Mouse (Mus musculus): Measurements from ENCODE around the gene Slc12a1. TPM values are rescaled to one million over a fixed set of nuclear protein-coding genes. Genes with fewer than 3 reads are reported as not detected.

The Slc12a1 gene
- polyA plus RNA-seq, 1 experiment from 2014 or later, result not detected

- H3K4me2 ChIP-seq (replicated peaks; ENCODE audit: low read depth, low read length), result no peak overlapping the region
- H3K9ac ChIP-seq (replicated peaks; ENCODE audit: low read depth, low read length), result no peak overlapping the region
- H3K27me3 ChIP-seq (ENCODE audit: control insufficient read depth, insufficient read depth, low read length), result no peaks in the 10 kb centered on the region
- H3K36me3 ChIP-seq (ENCODE audit: control insufficient read depth, insufficient read depth, low read length), result no peaks in the 10 kb centered on the region
- no peaks in the 10 kb centered on the region for H3K9me3 ChIP-seq (ENCODE audit: control insufficient read depth, low read depth, low read length)
- H3K4me3 ChIP-seq (ENCODE audit: low read depth, low read length), result no peak overlapping the region
- no peak overlapping the region for H3K27ac ChIP-seq (ENCODE audit: low read length)
- no peaks in the 10 kb centered on the region for H3K4me1 ChIP-seq (ENCODE audit: control insufficient read depth, insufficient read depth, low read length)
- ATAC-seq (ENCODE audit: insufficient number of reproducible peaks, insufficient read depth, low FRiP score, low read depth), result no peak
- WGBS, result 76% methylated on average over 7 of the region's 7 CpGs
Measured at GRCm38 (mm10) chr2:125178225-125178798, 26.0 kb downstream of the Slc12a1 start.

DNA sequence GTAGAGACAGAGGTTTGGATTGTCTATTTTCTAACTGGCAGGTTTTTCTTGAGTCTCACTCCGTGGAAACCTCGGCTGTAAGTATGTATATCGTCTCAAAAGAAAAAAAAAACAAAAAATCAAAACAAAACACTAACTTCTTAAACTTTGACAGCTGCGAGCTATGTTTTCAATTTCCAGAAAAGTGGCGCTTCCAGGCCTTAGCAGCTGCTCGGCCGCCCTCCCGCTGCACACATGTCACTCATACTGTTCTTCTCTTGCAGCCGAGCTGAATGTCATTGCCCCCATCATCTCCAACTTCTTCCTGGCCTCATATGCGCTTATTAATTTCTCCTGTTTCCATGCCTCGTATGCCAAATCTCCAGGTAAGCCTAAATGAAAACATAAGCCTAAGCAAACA is 35.6 kb downstream of the Slc12a1 start:
- Histone ChIP-seq H3K4me1 (ENCODE audit: control insufficient read depth, insufficient read depth, low read length) (no peaks in the 10 kb centered on the region), H3K4me2 (replicated peaks; ENCODE audit: low read depth, low read length) (no peak overlapping the region), H3K9me3 (ENCODE audit: control insufficient read depth, low read depth, low read length) (no peaks in the 10 kb centered on the region), H3K27me3 (ENCODE audit: control insufficient read depth, insufficient read depth, low read length) (no peaks in the 10 kb centered on the region), H3K4me3 (ENCODE audit: low read depth, low read length) (no peak overlapping the region), H3K27ac (ENCODE audit: low read length) (no peak overlapping the region), H3K9ac (replicated peaks; ENCODE audit: low read depth, low read length) (no peak overlapping the region), H3K36me3 (ENCODE audit: control insufficient read depth, insufficient read depth, low read length) (no peaks in the 10 kb centered on the region)
- no peak for ATAC-seq (ENCODE audit: insufficient number of reproducible peaks, insufficient read depth, low FRiP score, low read depth)
- WGBS, result 76% methylated on average over 11 of the region's 11 CpGs

GRCm38 (mm10) chr2:125189197-125189596 is 36.9 kb downstream of the Slc12a1 start:
- no peak overlapping the region for H3K27ac ChIP-seq (ENCODE audit: low read length)
- no peak overlapping the region for H3K4me2 ChIP-seq (replicated peaks; ENCODE audit: low read depth, low read length)
- H3K27me3 ChIP-seq (ENCODE audit: control insufficient read depth, insufficient read depth, low read length), result no peaks in the 10 kb centered on the region
- no peak for ATAC-seq (ENCODE audit: insufficient number of reproducible peaks, insufficient read depth, low FRiP score, low read depth)
- H3K9ac ChIP-seq (replicated peaks; ENCODE audit: low read depth, low read length), result no peak overlapping the region
- 0% methylated on average over 2 of the region's 2 CpGs for WGBS
- H3K9me3 ChIP-seq (ENCODE audit: control insufficient read depth, low read depth, low read length), result no peaks in the 10 kb centered on the region
- no peak overlapping the region for H3K4me3 ChIP-seq (ENCODE audit: low read depth, low read length)
- H3K4me1 ChIP-seq (ENCODE audit: control insufficient read depth, insufficient read depth, low read length), result no peaks in the 10 kb centered on the region
- no peaks in the 10 kb centered on the region for H3K36me3 ChIP-seq (ENCODE audit: control insufficient read depth, insufficient read depth, low read length)

GRCm38 (mm10) chr2:125192905-125193304 is 40.6 kb downstream of the Slc12a1 start:
- no peak overlapping the region for H3K4me2 ChIP-seq (replicated peaks; ENCODE audit: low read depth, low read length)
- ATAC-seq (ENCODE audit: insufficient number of reproducible peaks, insufficient read depth, low FRiP score, low read depth), result no peak
- no peak overlapping the region for H3K27ac ChIP-seq (ENCODE audit: low read length)
- no peaks in the 10 kb centered on the region for H3K4me1 ChIP-seq (ENCODE audit: control insufficient read depth, insufficient read depth, low read length)
- no peaks in the 10 kb centered on the region for H3K27me3 ChIP-seq (ENCODE audit: control insufficient read depth, insufficient read depth, low read length)
- no peak overlapping the region for H3K9ac ChIP-seq (replicated peaks; ENCODE audit: low read depth, low read length)
- no peaks in the 10 kb centered on the region for H3K9me3 ChIP-seq (ENCODE audit: control insufficient read depth, low read depth, low read length)
- no peaks in the 10 kb centered on the region for H3K36me3 ChIP-seq (ENCODE audit: control insufficient read depth, insufficient read depth, low read length)
- no peak overlapping the region for H3K4me3 ChIP-seq (ENCODE audit: low read depth, low read length)

DNA sequence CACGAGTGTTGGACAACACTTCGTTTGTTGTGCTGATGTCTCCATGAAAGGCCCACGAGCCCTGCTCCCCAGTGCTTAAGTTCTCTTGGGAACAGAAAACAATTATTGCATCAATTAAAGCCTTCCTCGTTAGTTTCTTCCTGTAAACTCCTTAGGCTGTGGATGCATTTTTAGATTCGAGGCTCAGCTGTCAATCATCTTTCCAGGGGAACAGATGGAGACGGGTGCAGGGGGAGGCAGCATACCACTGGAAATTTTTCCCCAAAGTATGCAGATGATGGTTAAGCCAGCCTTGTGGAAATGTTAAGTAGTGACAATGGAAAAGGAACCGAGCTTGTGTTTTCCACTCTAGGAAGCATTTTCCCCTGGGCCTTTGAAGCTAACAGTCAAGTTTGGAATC is 44.5 kb downstream of the Slc12a1 start:
- no peaks in the 10 kb centered on the region for H3K27me3 ChIP-seq (ENCODE audit: control insufficient read depth, insufficient read depth, low read length)
- 78% methylated on average over 7 of the region's 7 CpGs for WGBS
- no peaks in the 10 kb centered on the region for H3K4me1 ChIP-seq (ENCODE audit: control insufficient read depth, insufficient read depth, low read length)
- no peak overlapping the region for H3K27ac ChIP-seq (ENCODE audit: low read length)
- no peak for ATAC-seq (ENCODE audit: insufficient number of reproducible peaks, insufficient read depth, low FRiP score, low read depth)
- H3K4me2 ChIP-seq (replicated peaks; ENCODE audit: low read depth, low read length), result no peak overlapping the region
- no peak overlapping the region for H3K9ac ChIP-seq (replicated peaks; ENCODE audit: low read depth, low read length)
- H3K9me3 ChIP-seq (ENCODE audit: control insufficient read depth, low read depth, low read length), result no peaks in the 10 kb centered on the region
- H3K4me3 ChIP-seq (ENCODE audit: low read depth, low read length), result no peak overlapping the region
- no peaks in the 10 kb centered on the region for H3K36me3 ChIP-seq (ENCODE audit: control insufficient read depth, insufficient read depth, low read length)

GRCm38 (mm10) chr2:125208894-125209596 is 56.7 kb downstream of the Slc12a1 start:
- Histone ChIP-seq H3K9me3 (ENCODE audit: control insufficient read depth, low read depth, low read length) (no peaks in the 10 kb centered on the region), H3K4me3 (ENCODE audit: low read depth, low read length) (no peak overlapping the region), H3K9ac (replicated peaks; ENCODE audit: low read depth, low read length) (no peak overlapping the region), H3K4me1 (ENCODE audit: control insufficient read depth, insufficient read depth, low read length) (peaks cover 5% of the 10 kb centered on the region; the same call in 1 of the 2 replicates), H3K4me2 (replicated peaks; ENCODE audit: low read depth, low read length) (no peak overlapping the region), H3K27ac (ENCODE audit: low read length) (no peak overlapping the region), H3K36me3 (ENCODE audit: control insufficient read depth, insufficient read depth, low read length) (no peaks in the 10 kb centered on the region), H3K27me3 (ENCODE audit: control insufficient read depth, insufficient read depth, low read length) (no peaks in the 10 kb centered on the region)
- no peak for ATAC-seq (ENCODE audit: insufficient number of reproducible peaks, insufficient read depth, low FRiP score, low read depth)
- WGBS, result 71% methylated on average over 14 of the region's 14 CpGs

DNA sequence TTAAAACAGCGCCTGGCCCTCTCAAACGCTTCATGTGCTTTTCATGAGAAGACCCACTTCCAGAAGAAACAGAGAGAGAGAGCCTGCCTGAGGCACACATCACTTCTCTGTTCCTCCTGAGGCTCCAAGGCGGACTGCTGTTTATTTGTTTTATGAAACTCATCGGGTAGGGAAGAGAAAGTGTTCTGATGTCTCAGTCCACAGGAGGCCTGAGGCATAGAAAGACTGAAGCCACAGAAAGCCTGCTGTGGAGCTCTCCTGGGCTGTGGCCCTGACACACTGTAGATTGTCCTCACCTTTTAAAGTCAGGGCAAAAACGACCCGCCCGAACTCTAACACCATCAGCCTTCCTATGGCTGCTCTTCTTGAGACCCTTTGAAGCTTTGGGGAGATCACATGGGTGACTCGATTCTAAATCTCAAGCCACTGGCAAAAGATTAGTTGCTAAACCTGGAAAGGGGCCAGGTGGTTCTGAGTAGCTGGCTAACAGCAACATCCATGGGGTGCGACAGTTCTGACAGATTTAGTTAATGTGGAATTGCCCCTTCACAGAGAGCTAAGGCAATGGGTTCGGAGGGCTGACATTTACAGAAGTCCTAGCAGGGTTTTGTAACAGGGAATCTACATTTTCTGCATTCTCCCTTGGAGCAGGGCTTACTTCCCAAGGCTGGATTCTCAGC is 59.7 kb downstream of the Slc12a1 start:
- no peaks in the 10 kb centered on the region for H3K36me3 ChIP-seq (ENCODE audit: control insufficient read depth, insufficient read depth, low read length)
- H3K27ac ChIP-seq (ENCODE audit: low read length), result no peak overlapping the region
- no peaks in the 10 kb centered on the region for H3K9me3 ChIP-seq (ENCODE audit: control insufficient read depth, low read depth, low read length)
- H3K9ac ChIP-seq (replicated peaks; ENCODE audit: low read depth, low read length), result no peak overlapping the region
- no peak for ATAC-seq (ENCODE audit: insufficient number of reproducible peaks, insufficient read depth, low FRiP score, low read depth)
- WGBS, result 50% methylated on average over 10 of the region's 10 CpGs
- H3K4me2 ChIP-seq (replicated peaks; ENCODE audit: low read depth, low read length), result no peak overlapping the region
- no peak overlapping the region for H3K4me3 ChIP-seq (ENCODE audit: low read depth, low read length)
- H3K4me1 ChIP-seq (ENCODE audit: control insufficient read depth, insufficient read depth, low read length), result peaks cover 5% of the 10 kb centered on the region; the same call in 1 of the 2 replicates
- no peaks in the 10 kb centered on the region for H3K27me3 ChIP-seq (ENCODE audit: control insufficient read depth, insufficient read depth, low read length)

DNA sequence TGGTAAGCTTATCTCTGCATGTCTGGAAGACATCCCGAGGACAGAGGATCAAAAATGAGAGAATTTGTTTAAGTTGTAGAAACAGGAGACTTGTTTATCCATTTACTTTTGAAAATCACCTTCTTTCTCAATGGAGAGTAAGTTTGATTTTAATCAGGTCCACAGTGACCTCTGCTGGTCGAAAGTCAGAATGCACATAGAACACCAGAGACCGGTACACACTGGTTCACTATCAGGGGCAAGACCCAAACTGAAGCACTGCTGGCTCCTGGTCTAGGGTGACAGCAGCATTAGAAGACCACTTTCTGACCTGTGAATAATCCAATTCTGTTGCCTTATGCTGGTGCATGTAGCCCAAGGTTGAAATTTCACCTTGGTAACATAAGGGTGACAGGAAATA is 62.3 kb downstream of the Slc12a1 start:
- Histone ChIP-seq H3K4me1 (ENCODE audit: control insufficient read depth, insufficient read depth, low read length) (peaks cover 5% of the 10 kb centered on the region; the same call in 1 of the 2 replicates), H3K4me3 (ENCODE audit: low read depth, low read length) (no peak overlapping the region), H3K4me2 (replicated peaks; ENCODE audit: low read depth, low read length) (no peak overlapping the region), H3K27me3 (ENCODE audit: control insufficient read depth, insufficient read depth, low read length) (no peaks in the 10 kb centered on the region), H3K27ac (ENCODE audit: low read length) (no peak overlapping the region), H3K36me3 (ENCODE audit: control insufficient read depth, insufficient read depth, low read length) (no peaks in the 10 kb centered on the region), H3K9ac (replicated peaks; ENCODE audit: low read depth, low read length) (no peak overlapping the region), H3K9me3 (ENCODE audit: control insufficient read depth, low read depth, low read length) (no peaks in the 10 kb centered on the region)
- no peak; the same call in 1 of the 2 replicates for ATAC-seq (ENCODE audit: insufficient number of reproducible peaks, insufficient read depth, low FRiP score, low read depth)
- WGBS, result 3% methylated on average over 3 of the region's 3 CpGs

Data from stomach, embryonic 14.5 days (tissue).